ENCODE assay signal across 22 mouse cellular contexts in genomic region chr11:68769770-68770510, GRCm38 (mm10).
DNase-seq lines count a peak whose midpoint lies in the region; ATAC-seq and TF ChIP-seq lines count a peak whose summit lies in the region.
"Had no signal": no experiment of that assay in that cellular context is flagged by ENCODE, and none has a peak within 500 bp of the region (broad histone marks: within the 10 kb centered on the region; RNA-seq: fewer than 3 reads in every experiment).

No protein-coding gene starts in this region.

- H3K4me1 ChIP-seq in testis, adult 2 months (ENCODE audit: control insufficient read depth, insufficient read depth, low read length), result no peaks in the 10 kb centered on the region
- H3K4me1 ChIP-seq in embryonic fibroblast, embryonic 13.5 days (ENCODE audit: control insufficient read depth, insufficient read depth, low read length), result no peaks in the 10 kb centered on the region
- peaks cover 44% of the 10 kb centered on the region for H3K4me1 ChIP-seq in liver, embryonic 13.5 days (replicated peaks)
- H3K4me1 ChIP-seq: embryonic facial prominence, embryonic 12.5 days; heart, embryonic 13.5 days; hindbrain, embryonic 15.5 days had no signal

- peak overlapping the region; percentile 28; the same call in 1 of the 2 replicates for H3K4me3 ChIP-seq in testis, adult 2 months (ENCODE audit: control insufficient read depth, low read depth, low read length)
- H3K4me3 ChIP-seq in embryonic fibroblast, embryonic 13.5 days (ENCODE audit: insufficient read depth, low read length), result no peak overlapping the region
- no peak overlapping the region for H3K4me3 ChIP-seq in liver, embryonic 13.5 days (replicated peaks)
- H3K4me3 ChIP-seq: embryonic facial prominence, embryonic 12.5 days; heart, embryonic 13.5 days; hindbrain, embryonic 15.5 days; layer of hippocampus, adult 2 months; neural tube, embryonic 15.5 days had no signal

- DNase-seq in testis, postnatal 10 days (ENCODE audit: low spot score), result no peak
- DNase-seq in liver, embryonic 13.5 days, result no peak
- peak; percentile 17 for DNase-seq in thymus, postnatal 25 days
- no peak for DNase-seq in gastrocnemius, postnatal 10 days
- DNase-seq in left cerebral cortex, postnatal 25 days (ENCODE audit: low spot score in 2 of 2), result no peak
- DNase-seq in cerebellum, postnatal 36 days, result no peak
- DNase-seq: adrenal gland, adult 2 months; cerebellum, adult 8-10 months; heart, adult 11 months; kidney, postnatal 10 days; layer of hippocampus, postnatal 36 days; lung, postnatal 14 days; right cerebral cortex, postnatal 14 days had no signal

- intact Hi-C loops in left cerebral cortex, postnatal 25 days (cut with DNase I), result no loop called here

- 68% methylated on average over 9 of the region's 9 CpGs for WGBS in liver, embryonic 13.5 days (ENCODE audit: insufficient replicate concordance)

- no peak overlapping the region for H3K9ac ChIP-seq in liver, embryonic 13.5 days
- H3K9ac ChIP-seq: embryonic facial prominence, embryonic 12.5 days; heart, embryonic 13.5 days; hindbrain, embryonic 15.5 days; neural tube, embryonic 15.5 days had no signal

- no peak for TF ChIP-seq POLR2A in testis, adult 2 months (IDR thresholded peaks at IDR 0.05; ENCODE audit: control insufficient read depth, low read depth, low read length)
- TF ChIP-seq POLR2A in embryonic fibroblast, embryonic 13.5 days (IDR thresholded peaks at IDR 0.05; ENCODE audit: low read depth, low read length), result no peak

- H3K9me3 ChIP-seq in liver, embryonic 13.5 days (replicated peaks), result no peaks in the 10 kb centered on the region
- H3K9me3 ChIP-seq: embryonic facial prominence, embryonic 12.5 days; heart, embryonic 13.5 days; hindbrain, embryonic 15.5 days; neural tube, embryonic 15.5 days had no signal

- peak overlapping the region; percentile 43 for H3K4me2 ChIP-seq in liver, embryonic 13.5 days
- H3K4me2 ChIP-seq: embryonic facial prominence, embryonic 12.5 days; heart, embryonic 13.5 days; hindbrain, embryonic 15.5 days; neural tube, embryonic 15.5 days had no signal

- peaks cover 2% of the 10 kb centered on the region for H3K36me3 ChIP-seq in testis, adult 2 months (ENCODE audit: control insufficient read depth, insufficient read depth, low read length)
- H3K36me3 ChIP-seq in liver, embryonic 13.5 days, result peaks cover 84% of the 10 kb centered on the region

- H3K27me3 ChIP-seq in testis, adult 2 months (ENCODE audit: control insufficient read depth, insufficient read depth, low read length), result no peaks in the 10 kb centered on the region
- H3K27me3 ChIP-seq in liver, embryonic 13.5 days, result no peaks in the 10 kb centered on the region
- H3K27me3 ChIP-seq: embryonic facial prominence, embryonic 12.5 days; heart, embryonic 13.5 days; hindbrain, embryonic 15.5 days; neural tube, embryonic 15.5 days had no signal

- ATAC-seq in liver, embryonic 13.5 days (ENCODE audit: low read depth), result peak; percentile 61
- ATAC-seq: intestine, postnatal 0 days; midbrain, embryonic 16.5 days had no signal

- H3K27ac ChIP-seq in testis, adult 2 months (ENCODE audit: control insufficient read depth, insufficient read depth, low read depth, low read length), result no peak overlapping the region
- H3K27ac ChIP-seq in embryonic fibroblast, embryonic 13.5 days (ENCODE audit: insufficient read depth, low read length), result peak overlapping the region; percentile 60; the same call in 1 of the 2 replicates
- peak overlapping the region; percentile 81; the same call in 1 of the 2 replicates for H3K27ac ChIP-seq in liver, embryonic 13.5 days
- H3K27ac ChIP-seq: embryonic facial prominence, embryonic 12.5 days; heart, embryonic 13.5 days; hindbrain, embryonic 15.5 days; layer of hippocampus, adult 2 months; neural tube, embryonic 15.5 days had no signal

- no peak for TF ChIP-seq CTCF in testis, adult 2 months (IDR thresholded peaks at IDR 0.05; ENCODE audit: control insufficient read depth, insufficient read depth, insufficient replicate concordance, low read depth, low read length)
- no peak for TF ChIP-seq CTCF in embryonic fibroblast, embryonic 13.5 days (IDR thresholded peaks at IDR 0.05; ENCODE audit: borderline replicate concordance, insufficient read depth, low read length)
